Mouse (Mus musculus) embryonic facial prominence, embryonic 11.5 days (tissue): Measurements from ENCODE around the gene Carmil1. TPM values are rescaled to one million over a fixed set of nuclear protein-coding genes. Genes with fewer than 3 reads are reported as not detected.

ENCODE experiments used
- ATAC-seq: fragments of 200-750 bp; cut with Nextera tagmentation; replicated peaks from 2 replicates; pipeline ENCODE4 v1.8.0; 2017; ENCODE audit warnings: low read depth; ENCODE audit not compliant: insufficient number of reproducible peaks, low FRiP score, low TSS enrichment
- DNase-seq: peaks from one replicate; pipeline ENCODE4 v3.0.0-alpha.2; 2015; ENCODE audit warnings: low spot score
- H3K27ac ChIP-seq: fragments of 300-500 bp; sonication (generic); replicated peaks from 2 replicates; pipeline ENCODE4 v1.5.1; 2014; ENCODE audit warnings: mild to moderate bottlenecking, low read depth, low read length, control low read depth
- H3K27me3 ChIP-seq: fragments of 300-500 bp; sonication (generic); 2 replicates; pipeline ENCODE4 v1.6.1; 2014; ENCODE audit warnings: mild to moderate bottlenecking, low read length, moderate library complexity, mixed read lengths; ENCODE audit not compliant: control insufficient read depth, insufficient read depth
- H3K36me3 ChIP-seq: fragments of 300-500 bp; sonication (generic); replicated peaks from 2 replicates; pipeline ENCODE4 v1.6.1; 2014; ENCODE audit warnings: low read depth, mild to moderate bottlenecking, low read length, moderate library complexity, mixed read lengths; ENCODE audit not compliant: control insufficient read depth, insufficient read depth
- H3K4me1 ChIP-seq: fragments of 300-500 bp; sonication (generic); 2 replicates; pipeline ENCODE4 v1.6.1; 2014; ENCODE audit warnings: low read length, mixed read lengths; ENCODE audit not compliant: control insufficient read depth, insufficient read depth
- H3K4me2 ChIP-seq: fragments of 300-500 bp; sonication (generic); 2 replicates; pipeline ENCODE4 v1.6.1; 2014; ENCODE audit warnings: low read depth, mild to moderate bottlenecking, control low read depth, low read length, moderate library complexity
- H3K4me3 ChIP-seq: fragments of 300-500 bp; sonication (generic); 2 replicates; pipeline ENCODE4 v1.5.1; 2014; ENCODE audit warnings: low read depth, low read length, control low read depth
- H3K9ac ChIP-seq: fragments of 300-500 bp; sonication (generic); replicated peaks from 2 replicates; pipeline ENCODE4 v1.6.1; 2014; ENCODE audit warnings: mild to moderate bottlenecking, control low read depth, low read length
- H3K9me3 ChIP-seq: fragments of 300-500 bp; sonication (generic); replicated peaks from 2 replicates; pipeline ENCODE4 v1.6.1; 2016; ENCODE audit warnings: mild to moderate bottlenecking, low read length, inconsistent platforms, mixed read lengths; ENCODE audit not compliant: control insufficient read depth
- WGBS: fragments of 180-500 bp; shearing (Covaris S2); extraction: QIAGEN DNeasy Blood & Tissue Kit; methylation state at CpG from one replicate; pipeline ENCODE4 v1.1.7; 2014; 5-methylcytosine and 5-hydroxymethylcytosine counted together
- polyA plus RNA-seq: library from polyadenylated mRNA; unstranded; fragments of >200 nt; fragmentation: Nextera tagmentation; extraction: Ambion mirVana; gene quantifications from 2 replicates; pipeline ENCODE4 v1.2.1, GENCODE M21; 2014

The Carmil1 gene
- polyA plus RNA-seq: 24.0 and 25.0 TPM in 2 replicates

- H3K9ac ChIP-seq: peak within 1 kb of the TSS; percentile 88
- H3K4me3 ChIP-seq: peak within 1 kb of the TSS; percentile 59
- under 1% methylated on average over 91 of the region's 96 CpGs for WGBS
- peak within 1 kb of the TSS; percentile 89 for H3K4me2 ChIP-seq
- peak within 1 kb of the TSS; percentile 92 for H3K27ac ChIP-seq
- H3K4me1 ChIP-seq: no peaks in the 10 kb centered on the region; the same call in 1 of the 2 replicates
- peak; percentile 98 for ATAC-seq
- DNase-seq: peak; percentile 90
- H3K27me3 ChIP-seq: no peaks in the 10 kb centered on the region
- H3K36me3 ChIP-seq: no peaks in the 10 kb centered on the region
- no peaks in the 10 kb centered on the region for H3K9me3 ChIP-seq
Observed at GRCm38 (mm10) chr13:24280439-24281431, at the start of gene Carmil1. TSS of gene Carmil1 (minus strand) at chr13:24280795.

- no peak overlapping the region for H3K9ac ChIP-seq
- no peak overlapping the region for H3K27ac ChIP-seq
- ATAC-seq (no peak), DNase-seq (no peak)
- H3K36me3 ChIP-seq: no peaks in the 10 kb centered on the region
- H3K9me3 ChIP-seq: no peaks in the 10 kb centered on the region
- WGBS: 70% methylated on average over 4 of the region's 4 CpGs
- H3K27me3 ChIP-seq: no peaks in the 10 kb centered on the region
- H3K4me2 ChIP-seq: no peak overlapping the region
- H3K4me3 ChIP-seq: no peak overlapping the region
- H3K4me1 ChIP-seq: no peaks in the 10 kb centered on the region
Observed at GRCm38 (mm10) chr13:24330128-24330527, 49.5 kb upstream of the Carmil1 start.

- Histone ChIP-seq H3K4me3 (no peak overlapping the region), H3K4me2 (no peak overlapping the region), H3K4me1 (no peaks in the 10 kb centered on the region), H3K9ac (no peak overlapping the region), H3K36me3 (no peaks in the 10 kb centered on the region), H3K27ac (no peak overlapping the region), H3K9me3 (no peaks in the 10 kb centered on the region), H3K27me3 (no peaks in the 10 kb centered on the region)
- no peak for ATAC-seq
- 78% methylated on average over 9 of the region's 9 CpGs for WGBS
- no peak for DNase-seq
Observed at GRCm38 (mm10) chr13:24328036-24328817, 47.6 kb upstream of the Carmil1 start.

- H3K9me3 ChIP-seq: no peaks in the 10 kb centered on the region
- WGBS: 85% methylated on average over 5 of the region's 5 CpGs
- no peak within 1 kb of the TSS for H3K4me3 ChIP-seq
- DNase-seq (no peak), ATAC-seq (no peak)
- H3K4me1 ChIP-seq: no peaks in the 10 kb centered on the region
- H3K27ac ChIP-seq: no peak within 1 kb of the TSS
- H3K27me3 ChIP-seq: no peaks in the 10 kb centered on the region
- no peak within 1 kb of the TSS for H3K9ac ChIP-seq
- no peaks in the 10 kb centered on the region for H3K36me3 ChIP-seq
- no peak within 1 kb of the TSS for H3K4me2 ChIP-seq
Observed at GRCm38 (mm10) chr13:24327201-24327600, 46.6 kb upstream of the Carmil1 start, which contains the start of gene Cmah. TSS of gene Cmah (plus strand) at chr13:24327404.

GRCm38 (mm10) chr13:24321313-24321712, 40.7 kb upstream of the Carmil1 start:
- Histone ChIP-seq H3K4me3 (no peak overlapping the region), H3K36me3 (no peaks in the 10 kb centered on the region), H3K9ac (no peak overlapping the region), H3K4me2 (no peak overlapping the region), H3K27ac (no peak overlapping the region), H3K9me3 (no peaks in the 10 kb centered on the region), H3K4me1 (no peaks in the 10 kb centered on the region), H3K27me3 (no peaks in the 10 kb centered on the region)
- ATAC-seq (no peak), DNase-seq (no peak)
- 83% methylated on average over 6 of the region's 6 CpGs for WGBS

- no peak overlapping the region for H3K4me3 ChIP-seq
Observed at GRCm38 (mm10) chr13:24318618-24319017, 38.0 kb upstream of the Carmil1 start.

GRCm38 (mm10) chr13:24316563-24316962, 36.0 kb upstream of the Carmil1 start:
- Histone ChIP-seq H3K9me3 (no peaks in the 10 kb centered on the region), H3K27ac (no peak overlapping the region), H3K9ac (no peak overlapping the region), H3K4me1 (no peaks in the 10 kb centered on the region), H3K27me3 (no peaks in the 10 kb centered on the region), H3K4me2 (no peak overlapping the region), H3K4me3 (no peak overlapping the region), H3K36me3 (no peaks in the 10 kb centered on the region)
- ATAC-seq: no peak
- WGBS: 80% methylated on average over 3 of the region's 3 CpGs
- no peak for DNase-seq

More at GRCm38 (mm10) chr13:24318618-24319017, 38.0 kb upstream of the Carmil1 start:
- no peaks in the 10 kb centered on the region for H3K36me3 ChIP-seq
- no peak overlapping the region for H3K4me2 ChIP-seq
- ATAC-seq: no peak
- no peak overlapping the region for H3K27ac ChIP-seq
- H3K9me3 ChIP-seq: no peaks in the 10 kb centered on the region
- no peaks in the 10 kb centered on the region for H3K27me3 ChIP-seq
- H3K9ac ChIP-seq: no peak overlapping the region
- WGBS: 23% methylated on average over 4 of the region's 4 CpGs
- DNase-seq: peak; percentile 70
- H3K4me1 ChIP-seq: no peaks in the 10 kb centered on the region
